Mouse (Mus musculus) limb, embryonic 14.5 days (tissue): ENCODE results near the gene Ildr1. TPM values are rescaled to one million over a fixed set of nuclear protein-coding genes. Genes with fewer than 3 reads are reported as not detected.

ENCODE experiments used
- ATAC-seq: fragments of 200-750 bp; cut with Nextera tagmentation; 2 replicates; pipeline ENCODE4 v1.8.0; 2017; ENCODE audit warnings: low read depth, moderate number of reproducible peaks, moderate TSS enrichment; ENCODE audit not compliant: low FRiP score
- DNase-seq: peaks from one replicate; pipeline ENCODE4 v3.0.0-alpha.2; 2015; ENCODE audit warnings: low spot score
- H3K27ac ChIP-seq: fragments of 300-500 bp; sonication (generic); replicated peaks from 2 replicates; pipeline ENCODE4 v1.5.1; 2014; ENCODE audit warnings: low read depth, mild to moderate bottlenecking, low read length, moderate library complexity, mixed read lengths
- H3K27me3 ChIP-seq: fragments of 300-500 bp; sonication (generic); 2 replicates; pipeline ENCODE4 v1.6.1; 2014; ENCODE audit warnings: low read length, mixed read lengths; ENCODE audit not compliant: control insufficient read depth, insufficient read depth
- H3K36me3 ChIP-seq: fragments of 300-500 bp; sonication (generic); 2 replicates; pipeline ENCODE4 v1.6.1; 2014; ENCODE audit warnings: mild to moderate bottlenecking, low read length, moderate library complexity, mixed read lengths; ENCODE audit not compliant: control insufficient read depth, insufficient read depth
- H3K4me1 ChIP-seq: fragments of 300-500 bp; sonication (generic); 2 replicates; pipeline ENCODE4 v1.6.1; 2014; ENCODE audit warnings: antibody characterized with exemption, low read length, mixed read lengths; ENCODE audit not compliant: control insufficient read depth, insufficient read depth
- H3K4me2 ChIP-seq: fragments of 300-500 bp; sonication (generic); replicated peaks from 2 replicates; pipeline ENCODE4 v1.6.1; 2014; ENCODE audit warnings: low read depth, mild to moderate bottlenecking, low read length, moderate library complexity; ENCODE audit not compliant: severe bottlenecking
- H3K4me3 ChIP-seq: fragments of 300-500 bp; sonication (generic); replicated peaks from 2 replicates; pipeline ENCODE4 v1.5.1; 2014; ENCODE audit warnings: low read length
- H3K9ac ChIP-seq: fragments of 300-500 bp; sonication (generic); 2 replicates; pipeline ENCODE4 v1.6.1; 2014; ENCODE audit warnings: mild to moderate bottlenecking, low read depth, low read length, moderate library complexity; ENCODE audit not compliant: severe bottlenecking
- H3K9me3 ChIP-seq: fragments of 300-500 bp; sonication (generic); 2 replicates; pipeline ENCODE4 v1.6.1; 2016; ENCODE audit warnings: low read length; ENCODE audit not compliant: control insufficient read depth
- POLR2A ChIP-seq: fragments of 200-500 bp; IDR thresholded peaks from 2 replicates; pipeline ENCODE4 v1.8.0; 2012; ENCODE audit warnings: inconsistent platforms, mild to moderate bottlenecking, moderate library complexity, borderline replicate concordance; ENCODE audit not compliant: insufficient read depth, insufficient read length; ENCODE audit errors: extremely low read depth
- WGBS: fragments of 180-500 bp; shearing (Covaris S2); extraction: QIAGEN DNeasy Blood & Tissue Kit; methylation state at CpG from one replicate; pipeline ENCODE4 v1.1.7; 2014; 5-methylcytosine and 5-hydroxymethylcytosine counted together
- polyA plus RNA-seq, 2 experiments: library from polyadenylated mRNA; depleted of rRNA in 1 of 2; stranded (reverse) in 1 of 2; unstranded in 1 of 2; fragments of >200 nt; fragmentation: Nextera tagmentation in 1 of 2; extraction: Ambion mirVana in 1 of 2; gene quantifications; 2 replicates each; pipeline versions ENCODE4 v1.2.1 to v1.2.3; 2012 to 2014

The Ildr1 gene
- polyA plus RNA-seq, 2 experiments: 0.92 to 1.3 TPM

GRCm38 (mm10) chr16:36771703-36772102 lies 77.9 kb downstream of the Ildr1 start:
- no peak for ATAC-seq
- TF ChIP-seq POLR2A: no peak

GRCm38 (mm10) chr16:36772996-36773395 lies 79.2 kb downstream of the Ildr1 start:
- no peaks in the 10 kb centered on the region for H3K9me3 ChIP-seq
- no peak overlapping the region for H3K27ac ChIP-seq
- TF ChIP-seq POLR2A: no peak
- no peaks in the 10 kb centered on the region for H3K4me1 ChIP-seq
- H3K4me3 ChIP-seq: no peak overlapping the region
- no peak overlapping the region for H3K4me2 ChIP-seq
- WGBS: 92% methylated on average over 5 of the region's 5 CpGs
- no peaks in the 10 kb centered on the region for H3K36me3 ChIP-seq
- H3K27me3 ChIP-seq: no peaks in the 10 kb centered on the region
- DNase-seq (no peak), ATAC-seq (no peak)
- H3K9ac ChIP-seq: no peak overlapping the region

More at GRCm38 (mm10) chr16:36771703-36772102, 77.9 kb downstream of the Ildr1 start:
- Histone ChIP-seq H3K36me3 (no peaks in the 10 kb centered on the region), H3K9me3 (no peaks in the 10 kb centered on the region), H3K4me2 (no peak overlapping the region), H3K27ac (no peak overlapping the region), H3K9ac (no peak overlapping the region), H3K4me3 (no peak overlapping the region), H3K4me1 (no peaks in the 10 kb centered on the region), H3K27me3 (no peaks in the 10 kb centered on the region)
- DNase-seq: no peak
- WGBS: 92% methylated on average over 3 of the region's 3 CpGs

- Histone ChIP-seq H3K4me3 (no peak overlapping the region), H3K27me3 (no peaks in the 10 kb centered on the region), H3K9ac (no peak overlapping the region), H3K9me3 (no peaks in the 10 kb centered on the region), H3K4me2 (no peak overlapping the region), H3K27ac (no peak overlapping the region), H3K36me3 (no peaks in the 10 kb centered on the region), H3K4me1 (no peaks in the 10 kb centered on the region)
- no peak for ATAC-seq
- no peak for DNase-seq
- WGBS: 84% methylated on average over 6 of the region's 6 CpGs
- no peak for TF ChIP-seq POLR2A
Measured at GRCm38 (mm10) chr16:36775658-36776057, 81.9 kb downstream of the Ildr1 start.

Other genes with a start within 250 kb of the Ildr1 start
- gene Stfa3, start 238.6 kb upstream of the Ildr1 start, polyA plus RNA-seq (2012; rRNA removed): 4.8 and 8.9 TPM in 2 replicates
- 4.1 and 7.9 TPM in 2 replicates for gene Stfa3, start 238.6 kb upstream of the Ildr1 start, polyA plus RNA-seq (2014; fragmentation: Nextera tagmentation; extraction: Ambion mirVana)
- 0.16 and 0.36 TPM in 2 replicates for gene Casr, start 131.8 kb upstream of the Ildr1 start, polyA plus RNA-seq (2012; rRNA removed)
- gene Casr, start 131.8 kb upstream of the Ildr1 start, polyA plus RNA-seq (2014; fragmentation: Nextera tagmentation; extraction: Ambion mirVana): 0.40 and 0.82 TPM in 2 replicates
- gene Cd86, start 27.9 kb upstream of the Ildr1 start, polyA plus RNA-seq (2012; rRNA removed): 1.2 and 1.7 TPM in 2 replicates
- gene Cd86, start 27.9 kb upstream of the Ildr1 start, polyA plus RNA-seq (2014; fragmentation: Nextera tagmentation; extraction: Ambion mirVana): 2.2 and 2.4 TPM in 2 replicates
- 4.2 and 15.3 TPM in 2 replicates for gene Slc15a2, start 91.0 kb downstream of the Ildr1 start, polyA plus RNA-seq (2012; rRNA removed)
- gene Slc15a2, start 91.0 kb downstream of the Ildr1 start, polyA plus RNA-seq (2014; fragmentation: Nextera tagmentation; extraction: Ambion mirVana): 2.9 and 6.9 TPM in 2 replicates
- gene Iqcb1, start 134.4 kb downstream of the Ildr1 start, polyA plus RNA-seq (2012; rRNA removed): 17.5 and 26.7 TPM in 2 replicates
- gene Iqcb1, start 134.4 kb downstream of the Ildr1 start, polyA plus RNA-seq (2014; fragmentation: Nextera tagmentation; extraction: Ambion mirVana): 39.9 and 43.8 TPM in 2 replicates
- 1.4 and 2.4 TPM in 2 replicates for gene Eaf2, start 181.0 kb downstream of the Ildr1 start, polyA plus RNA-seq (2012; rRNA removed)
- 4.8 and 6.8 TPM in 2 replicates for gene Eaf2, start 181.0 kb downstream of the Ildr1 start, polyA plus RNA-seq (2014; fragmentation: Nextera tagmentation; extraction: Ambion mirVana)
- 52.4 and 82.1 TPM in 2 replicates for gene Golgb1, start 181.2 kb downstream of the Ildr1 start, polyA plus RNA-seq (2012; rRNA removed)
- 123 TPM in 2 replicates for gene Golgb1, start 181.2 kb downstream of the Ildr1 start, polyA plus RNA-seq (2014; fragmentation: Nextera tagmentation; extraction: Ambion mirVana)
- gene Hcls1, start 241.0 kb downstream of the Ildr1 start, polyA plus RNA-seq (2012; rRNA removed): 5.3 and 7.7 TPM in 2 replicates
- 2.3 and 3.3 TPM in 2 replicates for gene Hcls1, start 241.0 kb downstream of the Ildr1 start, polyA plus RNA-seq (2014; fragmentation: Nextera tagmentation; extraction: Ambion mirVana)